Mouse (Mus musculus) thymus, adult 2 months (tissue): Measurements from ENCODE around the gene Ppp1r1a. TPM values are rescaled to one million over a fixed set of nuclear protein-coding genes. Genes with fewer than 3 reads are reported as not detected.

Experiments used
- DNase-seq: peaks from one replicate; pipeline ENCODE4 v3.0.0; 2021
- H3K27ac ChIP-seq: fragments of 200-500 bp; 2 replicates; pipeline ENCODE4 v1.5.1; 2012; ENCODE audit warnings: low read length, control low read depth; ENCODE audit not compliant: control insufficient read depth, insufficient read depth
- H3K27me3 ChIP-seq: fragments of 200-500 bp; 2 replicates; pipeline ENCODE4 v1.6.1; 2012; ENCODE audit warnings: mild to moderate bottlenecking, low read length, moderate library complexity, mixed read lengths; ENCODE audit not compliant: control insufficient read depth, insufficient read depth
- H3K36me3 ChIP-seq: fragments of 200-500 bp; 2 replicates; pipeline ENCODE4 v1.6.1; 2012; ENCODE audit warnings: mild to moderate bottlenecking, low read length, moderate library complexity; ENCODE audit not compliant: control insufficient read depth, insufficient read depth
- H3K4me1 ChIP-seq: fragments of 200-500 bp; replicated peaks from 2 replicates; pipeline ENCODE4 v1.6.1; 2012; ENCODE audit warnings: low read length; ENCODE audit not compliant: control insufficient read depth, insufficient read depth
- H3K4me3 ChIP-seq: fragments of 200-500 bp; 2 replicates; pipeline ENCODE4 v1.5.1; 2012; ENCODE audit warnings: mild to moderate bottlenecking, low read length, control low read depth, moderate library complexity; ENCODE audit not compliant: control insufficient read depth, insufficient read depth
- CTCF ChIP-seq: fragments of 200-500 bp; IDR thresholded peaks from 2 replicates; pipeline ENCODE4 v1.5.1; 2012; ENCODE audit warnings: mild to moderate bottlenecking, control low read depth, low read length, moderate library complexity, borderline replicate concordance; ENCODE audit not compliant: control insufficient read depth, poor library complexity, insufficient read depth; ENCODE audit errors: extremely low read depth
- POLR2A ChIP-seq: fragments of 200-500 bp; IDR thresholded peaks from 2 replicates; pipeline ENCODE4 v1.6.1; 2012; ENCODE audit warnings: mild to moderate bottlenecking, low read length, control low read depth, moderate library complexity; ENCODE audit not compliant: control insufficient read depth, poor library complexity, insufficient read depth; ENCODE audit errors: extremely low read depth
- whole genome bisulfite sequencing: fragments of 180-500 bp; shearing (Covaris S2); methylation state at CpG from one replicate; pipeline ENCODE4 v1.1.7; 2018; 5-methylcytosine and 5-hydroxymethylcytosine counted together
- polyA plus RNA-seq: library from polyadenylated mRNA; depleted of rRNA; stranded (reverse); fragments of >200 nt; gene quantifications from 2 replicates; pipeline ENCODE4 v1.2.3, GENCODE M21; 2012

Ppp1r1a gene
- polyA plus RNA-seq, 1 experiment: 4.4 TPM

DNA sequence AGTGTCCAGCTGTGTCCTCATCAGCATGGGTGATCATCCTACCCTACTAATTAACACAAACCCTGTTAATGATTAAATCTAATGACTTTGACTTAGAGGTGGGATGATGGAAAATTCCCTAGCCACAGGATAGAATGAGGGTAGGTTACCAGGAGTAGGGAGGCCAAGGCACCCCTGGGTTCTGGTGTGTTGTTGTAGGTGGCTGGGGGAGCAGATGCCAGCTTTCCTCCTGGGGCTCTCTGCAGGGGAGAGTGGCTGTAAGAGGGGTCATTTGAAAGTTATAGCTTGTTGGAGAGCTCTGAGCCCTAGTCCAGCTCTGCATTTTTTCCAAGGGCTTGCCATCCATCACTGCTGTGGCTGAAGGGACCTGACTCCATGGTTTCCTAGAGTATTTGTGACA lies 4.7 kb upstream of the Ppp1r1a start:
- no peak for TF ChIP-seq POLR2A
- TF ChIP-seq CTCF: no peak
- no peak overlapping the region for H3K4me3 ChIP-seq
- no peaks in the 10 kb centered on the region for H3K4me1 ChIP-seq
- H3K36me3 ChIP-seq: no peaks in the 10 kb centered on the region
- no peak for DNase-seq
- H3K27ac ChIP-seq: no peak overlapping the region
- no peaks in the 10 kb centered on the region; the same call in 1 of the 2 replicates for H3K27me3 ChIP-seq

DNA sequence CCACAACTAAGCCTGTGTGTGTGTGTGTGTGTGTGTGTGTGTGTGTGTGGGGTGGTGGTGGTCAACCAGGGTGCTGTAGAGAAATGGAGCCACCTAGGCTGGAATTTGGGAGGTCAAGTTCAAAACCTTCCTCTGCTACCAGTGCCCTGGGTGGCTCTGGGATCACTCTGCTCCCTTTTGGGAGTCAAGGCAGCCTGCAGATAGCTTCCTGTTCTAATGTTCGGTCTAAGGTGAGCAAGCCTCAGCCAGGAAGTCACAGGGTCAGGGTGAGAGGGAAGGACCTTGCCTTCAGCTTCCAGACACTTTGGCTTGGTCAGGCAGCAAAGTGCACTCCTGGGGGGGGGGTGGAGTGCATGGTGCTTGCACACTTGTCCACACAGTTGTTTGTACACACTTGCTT lies 2.8 kb upstream of the Ppp1r1a start:
- H3K27me3 ChIP-seq: peaks cover 3% of the 10 kb centered on the region; the same call in 1 of the 2 replicates
- 24% methylated on average over 1 of the region's 1 CpGs for WGBS
- H3K4me3 ChIP-seq: no peak overlapping the region
- H3K4me1 ChIP-seq: no peaks in the 10 kb centered on the region
- TF ChIP-seq CTCF (no peak), POLR2A (no peak)
- DNase-seq: no peak
- H3K36me3 ChIP-seq: no peaks in the 10 kb centered on the region
- no peak overlapping the region for H3K27ac ChIP-seq

DNA sequence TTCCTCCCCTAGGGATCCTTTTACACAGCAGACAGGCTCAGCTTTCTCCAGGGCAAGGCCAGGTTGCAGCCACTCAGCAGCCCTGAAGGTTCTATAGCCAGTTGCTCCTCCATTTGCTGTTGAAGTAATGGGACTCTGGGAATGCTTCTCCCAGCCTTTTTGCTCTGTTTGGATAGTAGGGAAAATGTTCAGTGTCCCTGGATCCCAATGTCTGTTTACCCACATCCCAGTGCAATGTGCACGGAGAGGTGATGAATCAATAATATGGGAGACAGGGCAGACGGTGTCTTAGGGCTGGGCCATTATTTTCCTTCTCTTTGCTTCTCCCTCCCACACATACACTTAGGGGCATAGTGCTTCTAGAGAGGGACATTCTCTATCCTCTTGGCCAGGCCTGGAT lies 1.5 kb upstream of the Ppp1r1a start:
- TF ChIP-seq CTCF (no peak), POLR2A (no peak)

DNA sequence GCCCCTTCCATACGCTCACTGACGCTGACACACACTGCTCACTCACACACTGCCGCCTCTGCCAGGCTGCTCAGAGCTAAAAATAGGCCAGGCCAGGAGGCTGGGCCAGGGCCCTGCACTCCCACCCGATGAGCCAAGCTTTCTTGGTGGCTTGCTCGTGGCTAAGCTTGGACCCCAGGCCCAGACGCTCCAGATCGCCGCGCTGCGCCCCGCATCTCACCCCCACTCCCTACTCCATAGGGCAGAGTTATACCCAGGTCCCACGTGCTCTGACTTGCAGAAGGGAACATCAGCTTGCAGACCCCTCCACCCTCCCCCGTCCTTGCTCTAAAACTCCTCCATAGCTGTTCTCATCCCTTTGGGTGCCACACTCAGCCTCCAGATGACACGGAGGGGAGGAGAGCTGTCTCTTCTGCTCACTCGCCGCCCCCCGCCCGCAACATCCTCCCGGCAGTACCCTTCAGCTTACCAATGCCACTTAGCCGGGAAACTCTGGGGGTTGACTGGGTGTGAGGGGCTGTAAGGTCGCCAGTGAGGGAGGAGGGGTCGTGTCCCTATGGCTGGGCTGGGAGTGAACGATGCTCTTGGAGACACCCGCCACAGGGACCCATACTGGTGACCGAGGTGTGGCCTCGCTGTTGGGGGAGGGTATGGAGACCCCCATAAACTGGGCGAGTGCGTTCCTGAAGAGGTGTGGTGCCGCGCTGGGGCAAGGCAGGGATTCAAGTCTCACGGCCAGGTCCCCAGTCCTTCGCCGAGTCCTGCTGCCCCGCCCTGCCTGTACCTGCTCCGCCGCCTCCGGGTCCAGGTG lies 587 bp downstream of the Ppp1r1a start:
- Histone ChIP-seq H3K4me1 (no peaks in the 10 kb centered on the region), H3K36me3 (no peaks in the 10 kb centered on the region), H3K27me3 (peaks cover 3% of the 10 kb centered on the region; the same call in 1 of the 2 replicates), H3K4me3 (no peak overlapping the region), H3K27ac (no peak overlapping the region)
- TF ChIP-seq POLR2A: no peak
- no peak for TF ChIP-seq CTCF
- DNase-seq: no peak
- 10% methylated on average over 37 of the region's 37 CpGs for WGBS

More for the DNA sequence above, 1.5 kb upstream of the Ppp1r1a start:
- Histone ChIP-seq H3K27me3 (peaks cover 3% of the 10 kb centered on the region; the same call in 1 of the 2 replicates), H3K27ac (no peak overlapping the region), H3K36me3 (no peaks in the 10 kb centered on the region), H3K4me1 (no peaks in the 10 kb centered on the region), H3K4me3 (no peak overlapping the region)
- DNase-seq: no peak
- WGBS: 97% methylated on average over 2 of the region's 2 CpGs

DNA sequence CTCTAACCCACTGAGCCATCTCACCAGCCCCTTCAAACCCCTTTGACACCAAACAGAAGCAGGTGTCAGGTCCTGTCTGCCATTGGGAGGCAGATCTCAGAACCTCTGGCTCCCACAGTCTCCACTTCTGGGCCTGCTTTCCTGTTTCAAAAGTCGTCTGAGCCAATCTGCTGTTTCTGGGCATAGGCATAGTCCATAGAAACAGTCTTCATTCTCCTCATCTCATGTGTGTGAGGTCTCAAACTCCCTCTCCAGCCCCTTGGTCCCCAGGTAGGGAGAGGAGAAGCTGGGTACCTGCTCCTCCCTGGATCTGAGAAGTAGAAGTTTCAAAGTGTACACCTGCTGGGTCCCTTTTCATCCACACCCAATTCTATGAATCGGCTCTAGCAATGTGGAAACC lies 1.3 kb downstream of the Ppp1r1a start:
- TF ChIP-seq CTCF (no peak), POLR2A (no peak)
- no peak for DNase-seq
- Histone ChIP-seq H3K36me3 (no peaks in the 10 kb centered on the region), H3K4me3 (no peak overlapping the region), H3K27ac (no peak overlapping the region), H3K4me1 (no peaks in the 10 kb centered on the region), H3K27me3 (peaks cover 3% of the 10 kb centered on the region; the same call in 1 of the 2 replicates)
- WGBS: 42% methylated on average over 2 of the region's 2 CpGs

DNA sequence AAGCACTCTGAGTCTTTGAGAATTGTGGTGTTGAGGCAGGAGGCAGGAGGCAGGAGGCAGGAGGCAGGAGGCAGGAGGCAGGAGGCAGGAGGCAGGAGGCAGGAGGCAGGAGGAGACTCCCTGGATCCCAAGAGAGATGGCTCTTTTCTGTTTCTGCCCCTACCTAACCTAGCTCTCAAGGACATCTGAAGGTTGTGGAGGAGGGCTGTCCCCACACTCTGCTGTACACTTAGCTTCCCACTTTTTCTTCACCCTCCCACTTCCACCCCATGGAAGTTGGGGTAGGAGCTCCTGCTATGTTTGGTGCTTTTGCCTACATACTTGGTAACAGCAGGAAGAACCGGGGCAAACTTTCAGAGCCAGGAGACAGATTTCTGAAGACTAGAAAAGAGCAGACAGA lies 2.0 kb downstream of the Ppp1r1a start:
- H3K27ac ChIP-seq: no peak overlapping the region
- H3K27me3 ChIP-seq: peaks cover 3% of the 10 kb centered on the region; the same call in 1 of the 2 replicates
- WGBS: 85% methylated on average over 1 of the region's 1 CpGs
- no peaks in the 10 kb centered on the region for H3K4me1 ChIP-seq
- DNase-seq: no peak
- no peak overlapping the region for H3K4me3 ChIP-seq
- TF ChIP-seq POLR2A (no peak), CTCF (no peak)
- no peaks in the 10 kb centered on the region for H3K36me3 ChIP-seq
